Mouse (Mus musculus) kidney, adult 10 weeks (tissue): ENCODE results near the gene 3300002I08Rik. TPM values are rescaled to one million over a fixed set of nuclear protein-coding genes. Genes with fewer than 3 reads are reported as not detected.

Source experiments
- polyA plus RNA-seq: library from polyadenylated mRNA; stranded (reverse); fragments of 350-450 nt; fragmentation: Illumina TruSeq; extraction: RNeasy Lipid Tissue Mini Kit (QIAGEN cat#74804); gene quantifications from one replicate; pipeline ENCODE4 v1.2.3, GENCODE M21; 2014; ENCODE audit warnings: low read depth, low replicate concordance

The 3300002I08Rik gene
- 4.4 TPM for polyA plus RNA-seq

GRCm38 (mm10) chr2:150362113-150362877 lies at the start of gene 3300002I08Rik:
3300002I08Rik (minus strand) TSS chr2:150362765.

GRCm38 (mm10) chr2:150323402-150323801 lies 39.2 kb downstream of the 3300002I08Rik start, which contains the start of gene Gm10130:
Gm10130 (plus strand) TSS chr2:150323702.

Other genes starting within 250 kb of the 3300002I08Rik start
- 31.1 TPM for gene Zfp120, start 226.1 kb downstream of the 3300002I08Rik start, polyA plus RNA-seq
- not detected for gene Gm10770, start 183.1 kb downstream of the 3300002I08Rik start, polyA plus RNA-seq
- not detected for gene Gm14139, start 181.0 kb downstream of the 3300002I08Rik start, polyA plus RNA-seq
- 12.0 TPM for gene Zfp937, start 144.7 kb downstream of the 3300002I08Rik start, polyA plus RNA-seq
- gene Gm21994, start 107.2 kb downstream of the 3300002I08Rik start, polyA plus RNA-seq = 6.3 TPM
- not detected for gene Gm14124, start 105.2 kb downstream of the 3300002I08Rik start, polyA plus RNA-seq
- gene Gm10130, start 39.1 kb downstream of the 3300002I08Rik start, polyA plus RNA-seq = not detected
- gene Zfp442, start 88.7 kb upstream of the 3300002I08Rik start, polyA plus RNA-seq = 11.5 TPM
- not detected for gene Zfp345, start 122.3 kb upstream of the 3300002I08Rik start, polyA plus RNA-seq
- gene Cst7, start 207.7 kb upstream of the 3300002I08Rik start, polyA plus RNA-seq = not detected
- 220 TPM for gene Apmap, start 245.8 kb upstream of the 3300002I08Rik start, polyA plus RNA-seq